Mouse (Mus musculus) embryonic facial prominence, embryonic 14.5 days (tissue): ENCODE data around the gene Ipo8. TPM values are rescaled to one million over a fixed set of nuclear protein-coding genes. Genes with fewer than 3 reads are reported as not detected.

ENCODE experiments used
- ATAC-seq: fragments of 200-750 bp; cut with Nextera tagmentation; 2 replicates; pipeline ENCODE4 v1.8.0; 2017; ENCODE audit warnings: low read depth, moderate number of reproducible peaks, moderate TSS enrichment
- DNase-seq: peaks from one replicate; pipeline ENCODE4 v3.0.0-alpha.2; 2015; ENCODE audit warnings: low spot score
- H3K27ac ChIP-seq: fragments of 300-500 bp; sonication (generic); replicated peaks from 2 replicates; pipeline ENCODE4 v1.5.1; 2014; ENCODE audit warnings: low read depth, mild to moderate bottlenecking, low read length, moderate library complexity
- H3K27me3 ChIP-seq: fragments of 300-500 bp; sonication (generic); replicated peaks from 2 replicates; pipeline ENCODE4 v1.6.1; 2014; ENCODE audit warnings: low read length; ENCODE audit not compliant: control insufficient read depth, insufficient read depth
- H3K36me3 ChIP-seq: fragments of 300-500 bp; sonication (generic); 2 replicates; pipeline ENCODE4 v1.6.1; 2014; ENCODE audit warnings: low read length, mixed read lengths; ENCODE audit not compliant: control insufficient read depth, insufficient read depth
- H3K4me1 ChIP-seq: fragments of 300-500 bp; sonication (generic); 2 replicates; pipeline ENCODE4 v1.6.1; 2014; ENCODE audit warnings: antibody characterized with exemption, low read length; ENCODE audit not compliant: control insufficient read depth, insufficient read depth
- H3K4me2 ChIP-seq: fragments of 300-500 bp; sonication (generic); 2 replicates; pipeline ENCODE4 v1.6.1; 2014; ENCODE audit warnings: low read depth, mild to moderate bottlenecking, low read length, moderate library complexity, mixed read lengths
- H3K4me3 ChIP-seq: fragments of 300-500 bp; sonication (generic); 2 replicates; pipeline ENCODE4 v1.5.1; 2014; ENCODE audit warnings: low read depth, mild to moderate bottlenecking, low read length
- H3K9ac ChIP-seq: fragments of 300-500 bp; sonication (generic); 2 replicates; pipeline ENCODE4 v1.6.1; 2014; ENCODE audit warnings: low read depth, mild to moderate bottlenecking, low read length, moderate library complexity, mixed read lengths
- H3K9me3 ChIP-seq: fragments of 300-500 bp; sonication (generic); 2 replicates; pipeline ENCODE4 v1.6.1; 2016; ENCODE audit warnings: low read length; ENCODE audit not compliant: control insufficient read depth
- WGBS: fragments of 180-500 bp; shearing (Covaris S2); extraction: QIAGEN DNeasy Blood & Tissue Kit; methylation state at CpG from one replicate; pipeline ENCODE4 v1.1.7; 2014; 5-methylcytosine and 5-hydroxymethylcytosine counted together
- polyA plus RNA-seq: library from polyadenylated mRNA; unstranded; fragments of >200 nt; fragmentation: Nextera tagmentation; extraction: Ambion mirVana; gene quantifications from 2 replicates; pipeline ENCODE4 v1.2.1, GENCODE M21; 2014

The Ipo8 gene
- polyA plus RNA-seq, 1 experiment from 2014 or later = 16.9 TPM

DNA sequence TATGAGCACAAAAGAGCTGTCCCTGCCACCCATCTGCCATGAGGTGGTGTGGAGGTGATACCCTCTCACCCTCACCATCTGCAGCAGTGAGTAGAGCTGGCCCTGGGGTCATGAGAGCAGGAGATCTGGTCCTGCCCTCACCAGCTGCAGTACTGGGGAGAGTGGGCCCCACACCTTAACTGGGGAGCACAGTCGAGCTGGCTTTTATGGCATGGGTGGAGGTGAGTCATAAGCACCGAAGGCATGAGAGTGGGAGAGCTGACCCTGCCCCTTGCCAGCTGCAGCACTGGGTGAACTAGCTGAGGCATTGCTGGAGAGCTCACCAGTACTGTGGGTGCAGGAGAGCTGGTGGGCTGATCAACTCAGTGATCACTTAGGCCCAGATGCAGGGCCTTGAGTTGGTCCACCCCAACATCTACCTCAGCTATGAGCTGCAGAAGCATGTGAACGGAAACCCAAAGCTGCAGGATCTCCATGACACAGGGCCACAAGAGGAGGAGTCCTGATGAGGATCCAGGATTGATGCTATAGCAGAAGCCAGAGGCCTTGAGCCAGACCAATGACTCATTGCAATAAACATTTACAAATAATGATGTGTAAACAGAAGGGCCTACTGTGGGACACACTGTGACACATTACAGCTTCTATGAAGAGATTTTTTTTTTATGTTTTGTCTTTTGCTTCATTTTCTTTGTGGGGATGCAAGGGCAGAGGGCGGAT lies 12.5 kb downstream of the Ipo8 start:
- 89% methylated on average over 4 of the region's 4 CpGs for WGBS
- ATAC-seq (no peak), DNase-seq (no peak)
- Histone ChIP-seq H3K4me3 (no peak overlapping the region), H3K9ac (no peak overlapping the region), H3K27ac (no peak overlapping the region), H3K27me3 (no peaks in the 10 kb centered on the region), H3K9me3 (no peaks in the 10 kb centered on the region), H3K4me1 (no peaks in the 10 kb centered on the region), H3K4me2 (no peak overlapping the region), H3K36me3 (peaks cover 64% of the 10 kb centered on the region)

GRCm38 (mm10) chr6:148816751-148817150 lies 14.5 kb downstream of the Ipo8 start:
- no peaks in the 10 kb centered on the region for H3K9me3 ChIP-seq
- no peak overlapping the region for H3K4me2 ChIP-seq
- DNase-seq (no peak), ATAC-seq (no peak)
- H3K9ac ChIP-seq = no peak overlapping the region
- no peak overlapping the region for H3K27ac ChIP-seq
- no peaks in the 10 kb centered on the region for H3K27me3 ChIP-seq
- H3K36me3 ChIP-seq = peaks cover 74% of the 10 kb centered on the region
- no peak overlapping the region for H3K4me3 ChIP-seq
- no peaks in the 10 kb centered on the region for H3K4me1 ChIP-seq
- WGBS = 79% methylated on average over 5 of the region's 5 CpGs

DNA sequence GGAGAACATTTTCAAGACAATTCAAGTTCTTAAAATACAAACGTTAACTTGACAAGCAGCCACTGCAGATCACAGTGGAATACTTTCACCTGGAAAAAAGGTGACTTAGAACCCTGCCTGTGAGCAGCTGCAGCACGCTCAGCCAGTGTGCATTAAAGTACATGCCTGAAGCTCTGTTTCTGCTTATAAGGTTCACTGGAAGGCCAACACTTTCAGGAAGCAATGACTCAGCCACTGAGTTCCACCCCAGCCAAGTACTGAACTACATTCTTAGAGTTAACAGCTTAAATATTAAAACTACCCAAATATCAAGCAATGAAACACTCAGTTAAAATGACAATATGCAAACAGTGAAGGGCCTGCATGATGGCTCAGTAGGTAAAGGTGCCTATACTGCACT lies 20.1 kb downstream of the Ipo8 start:
- Histone ChIP-seq H3K27ac (no peak overlapping the region), H3K36me3 (peaks cover 69% of the 10 kb centered on the region), H3K4me1 (no peaks in the 10 kb centered on the region), H3K9me3 (no peaks in the 10 kb centered on the region), H3K4me3 (no peak overlapping the region), H3K27me3 (no peaks in the 10 kb centered on the region), H3K9ac (no peak overlapping the region), H3K4me2 (no peak overlapping the region)
- 79% methylated on average over 2 of the region's 2 CpGs for WGBS
- DNase-seq (no peak), ATAC-seq (no peak)

- ATAC-seq (no peak), DNase-seq (no peak)
- Histone ChIP-seq H3K4me2 (no peak overlapping the region), H3K4me3 (no peak overlapping the region), H3K36me3 (peaks cover 74% of the 10 kb centered on the region), H3K9me3 (no peaks in the 10 kb centered on the region), H3K27me3 (no peaks in the 10 kb centered on the region), H3K9ac (no peak overlapping the region), H3K4me1 (no peaks in the 10 kb centered on the region), H3K27ac (no peak overlapping the region)
- 88% methylated on average over 4 of the region's 4 CpGs for WGBS
Measured at GRCm38 (mm10) chr6:148799773-148800172, 31.5 kb downstream of the Ipo8 start.

GRCm38 (mm10) chr6:148795145-148795544 lies 36.1 kb downstream of the Ipo8 start:
- no peaks in the 10 kb centered on the region for H3K27me3 ChIP-seq

GRCm38 (mm10) chr6:148789010-148789673 lies 42.1 kb downstream of the Ipo8 start:
- 87% methylated on average over 9 of the region's 9 CpGs for WGBS
- H3K27me3 ChIP-seq = no peaks in the 10 kb centered on the region
- no peak overlapping the region for H3K9ac ChIP-seq
- no peak for ATAC-seq
- peaks cover 68% of the 10 kb centered on the region for H3K36me3 ChIP-seq
- H3K4me2 ChIP-seq = no peak overlapping the region
- no peaks in the 10 kb centered on the region for H3K4me1 ChIP-seq
- H3K4me3 ChIP-seq = no peak overlapping the region
- DNase-seq = no peak
- H3K9me3 ChIP-seq = no peaks in the 10 kb centered on the region
- H3K27ac ChIP-seq = no peak overlapping the region

More at GRCm38 (mm10) chr6:148795145-148795544, 36.1 kb downstream of the Ipo8 start:
- H3K4me1 ChIP-seq = no peaks in the 10 kb centered on the region
- no peaks in the 10 kb centered on the region for H3K9me3 ChIP-seq
- ATAC-seq = no peak
- no peak for DNase-seq
- H3K4me2 ChIP-seq = no peak overlapping the region
- no peak overlapping the region for H3K9ac ChIP-seq
- no peak overlapping the region for H3K4me3 ChIP-seq
- H3K27ac ChIP-seq = no peak overlapping the region
- peaks cover 56% of the 10 kb centered on the region for H3K36me3 ChIP-seq
- WGBS = 88% methylated on average over 2 of the region's 2 CpGs

DNA sequence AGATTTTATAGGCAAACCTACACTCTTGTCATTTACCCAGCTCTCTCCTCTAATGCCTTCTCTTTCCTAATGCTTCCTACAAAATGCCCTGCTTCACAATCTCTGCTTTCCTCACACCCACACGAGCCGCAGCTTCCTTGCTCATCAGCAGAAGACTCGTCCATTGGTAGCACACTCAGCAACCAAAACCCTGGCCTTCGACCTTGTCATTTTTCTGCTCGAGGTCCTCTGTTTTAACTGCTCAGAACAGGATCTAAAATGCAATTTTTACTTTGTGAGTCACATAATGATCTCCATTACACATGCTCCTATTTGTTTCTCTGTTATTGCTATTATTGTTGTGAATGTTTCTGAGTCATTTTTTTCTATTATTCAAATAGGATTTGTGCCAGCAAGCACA lies 45.1 kb downstream of the Ipo8 start:
- peaks cover 78% of the 10 kb centered on the region for H3K36me3 ChIP-seq

DNA sequence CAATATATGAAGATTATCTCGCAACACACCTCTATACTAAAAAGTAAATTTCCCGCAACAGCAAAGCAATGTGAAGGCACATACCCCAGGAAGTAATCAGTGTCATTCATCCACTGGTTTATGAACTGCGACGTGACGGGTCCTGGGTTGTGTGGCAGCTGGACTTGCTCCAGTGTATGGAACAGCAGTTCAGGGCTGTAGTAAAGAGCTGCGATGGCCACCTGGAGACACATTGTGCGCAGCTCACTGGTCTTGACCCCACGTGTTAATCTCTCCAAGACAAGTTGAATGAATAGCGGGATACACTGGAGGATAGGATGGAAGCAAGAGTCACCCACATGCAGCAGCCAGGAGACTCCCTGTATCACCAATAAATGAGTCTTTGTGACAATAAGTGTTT lies 46.8 kb downstream of the Ipo8 start:
- H3K4me2 ChIP-seq = no peak overlapping the region
- DNase-seq = no peak
- H3K4me1 ChIP-seq = no peaks in the 10 kb centered on the region
- no peaks in the 10 kb centered on the region for H3K27me3 ChIP-seq
- no peak overlapping the region for H3K4me3 ChIP-seq
- no peak for ATAC-seq
- H3K9me3 ChIP-seq = no peaks in the 10 kb centered on the region
- H3K27ac ChIP-seq = no peak overlapping the region
- no peak overlapping the region for H3K9ac ChIP-seq
- WGBS = 92% methylated on average over 9 of the region's 9 CpGs
- H3K36me3 ChIP-seq = peaks cover 85% of the 10 kb centered on the region

More for the DNA sequence above, 45.1 kb downstream of the Ipo8 start:
- no peak overlapping the region for H3K4me3 ChIP-seq
- ATAC-seq (no peak), DNase-seq (no peak)
- WGBS = 88% methylated on average over 5 of the region's 5 CpGs
- H3K4me1 ChIP-seq = no peaks in the 10 kb centered on the region
- no peaks in the 10 kb centered on the region for H3K27me3 ChIP-seq
- H3K4me2 ChIP-seq = no peak overlapping the region
- H3K9ac ChIP-seq = no peak overlapping the region
- no peak overlapping the region for H3K27ac ChIP-seq
- H3K9me3 ChIP-seq = no peaks in the 10 kb centered on the region

DNA sequence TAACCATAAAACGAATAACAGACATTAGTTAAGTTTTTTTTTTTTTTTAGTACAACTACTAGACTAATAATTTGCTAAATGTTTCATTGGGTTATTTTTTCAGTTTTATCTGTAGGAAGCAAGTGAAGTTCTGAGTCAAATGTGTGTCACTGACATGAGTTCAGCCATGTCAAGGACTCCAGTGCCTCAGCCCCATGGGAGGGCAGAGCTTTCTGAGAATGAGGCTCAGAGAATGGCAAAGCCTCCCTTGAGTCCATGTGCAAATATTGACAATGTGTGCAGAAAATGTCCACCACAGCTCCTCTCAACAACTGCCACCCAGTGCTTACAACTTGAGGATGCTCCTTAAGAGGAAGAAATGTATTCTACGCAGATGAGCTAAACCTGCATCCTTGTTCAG lies 55.0 kb downstream of the Ipo8 start:
- H3K27me3 ChIP-seq = no peaks in the 10 kb centered on the region
- no peak for ATAC-seq
- no peak overlapping the region for H3K27ac ChIP-seq
- no peak for DNase-seq
- H3K9me3 ChIP-seq = no peaks in the 10 kb centered on the region
- H3K36me3 ChIP-seq = peaks cover 81% of the 10 kb centered on the region
- no peaks in the 10 kb centered on the region for H3K4me1 ChIP-seq
- WGBS = 90% methylated on average over 2 of the region's 2 CpGs
- no peak overlapping the region for H3K4me2 ChIP-seq
- H3K9ac ChIP-seq = no peak overlapping the region
- no peak overlapping the region for H3K4me3 ChIP-seq
